Mouse (Mus musculus) liver, embryonic 14.5 days (tissue): Measurements from ENCODE around the gene Mpst.

ENCODE experiments used
- CTCF ChIP-seq: IDR thresholded peaks from 2 replicates; pipeline ENCODE4 v1.5.1; 2016; ENCODE audit warnings: antibody characterized with exemption, low read depth, control low read depth
- EP300 ChIP-seq: IDR thresholded peaks from 2 replicates; pipeline ENCODE4 v1.6.1; 2016; ENCODE audit warnings: antibody characterized with exemption, low read depth

DNA sequence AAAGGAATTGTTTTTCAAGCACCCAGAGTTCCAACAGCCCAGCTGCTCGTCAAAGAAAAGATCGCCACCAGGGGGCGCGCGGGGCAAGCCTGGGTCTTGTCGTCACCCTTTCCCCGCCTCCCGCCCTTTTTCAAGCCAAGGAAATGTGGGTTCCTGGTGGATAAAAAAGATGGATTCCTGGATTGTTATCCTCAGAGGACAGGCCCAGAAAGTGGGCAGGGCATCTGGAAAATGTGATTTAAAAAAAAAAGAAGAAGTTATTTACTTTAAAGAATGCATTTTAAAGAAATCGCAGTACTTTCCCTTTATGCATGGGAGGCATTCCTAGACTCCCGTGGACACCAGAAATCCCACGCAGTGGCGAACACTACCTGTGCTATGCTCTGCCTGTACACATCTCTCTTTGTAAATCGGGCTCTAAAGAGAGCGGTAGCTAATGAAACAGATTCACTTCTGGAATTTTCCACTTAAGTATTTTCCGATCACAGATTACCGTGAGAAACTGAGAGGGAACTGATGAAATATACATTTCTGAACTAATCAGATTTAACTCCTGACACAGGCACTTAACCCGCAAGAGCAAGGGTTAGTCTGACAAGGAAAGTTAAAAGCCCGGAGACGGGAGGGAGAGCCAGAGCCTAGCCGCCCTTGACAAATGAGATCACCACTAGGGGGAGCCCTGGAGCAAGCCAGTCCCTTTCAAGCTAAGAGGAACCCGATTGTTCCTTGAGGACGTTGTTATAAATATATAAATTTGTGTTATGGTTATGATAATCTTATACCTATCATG lies 41.7 kb downstream of the Mpst start:
- TF ChIP-seq CTCF (peak; percentile 97), EP300 (no peak)
